Mouse (Mus musculus) kidney, adult 2 months (tissue): ENCODE measurements around the gene Capn5. TPM values are rescaled to one million over a fixed set of nuclear protein-coding genes. Genes with fewer than 3 reads are reported as not detected.

Experiments
- DNase-seq: peaks from one replicate; pipeline ENCODE4 v3.0.0; 2021
- H3K27ac ChIP-seq: fragments of 200-500 bp; 2 replicates; pipeline ENCODE4 v1.5.1; 2012; ENCODE audit warnings: low read depth, low read length, control low read depth, inconsistent platforms; ENCODE audit not compliant: insufficient read depth
- H3K27me3 ChIP-seq: fragments of 200-500 bp; replicated peaks from 2 replicates; pipeline ENCODE4 v1.6.1; 2012; ENCODE audit warnings: mild to moderate bottlenecking, moderate library complexity, low read length, inconsistent platforms; ENCODE audit not compliant: control insufficient read depth, insufficient read depth
- H3K36me3 ChIP-seq: fragments of 200-500 bp; 2 replicates; pipeline ENCODE4 v1.6.1; 2012; ENCODE audit warnings: mild to moderate bottlenecking, moderate library complexity, low read length, inconsistent platforms; ENCODE audit not compliant: control insufficient read depth, insufficient read depth
- H3K4me1 ChIP-seq: fragments of 200-500 bp; 2 replicates; pipeline ENCODE4 v1.6.1; 2011; ENCODE audit warnings: low read length; ENCODE audit not compliant: control insufficient read depth, insufficient read depth
- H3K4me3 ChIP-seq: fragments of 200-500 bp; 2 replicates; pipeline ENCODE4 v1.5.1; 2011; ENCODE audit warnings: mild to moderate bottlenecking, low read depth, low read length, control low read depth; ENCODE audit not compliant: insufficient read depth
- CTCF ChIP-seq: fragments of 200-500 bp; conservative IDR thresholded peaks from 2 replicates; pipeline ENCODE4 v1.5.1; 2011; ENCODE audit warnings: low read depth, mild to moderate bottlenecking, control low read depth, low read length, moderate library complexity, mixed read lengths; ENCODE audit not compliant: insufficient read depth, insufficient read length
- POLR2A ChIP-seq: fragments of 200-500 bp; IDR thresholded peaks from one replicate; pipeline ENCODE4 v1.6.1; 2011; ENCODE audit warnings: low read depth, low read length, control low read depth
- whole genome bisulfite sequencing: fragments of 180-500 bp; shearing (Covaris S2); methylation state at CpG from one replicate; pipeline ENCODE4 v1.1.7; 2018; 5-methylcytosine and 5-hydroxymethylcytosine counted together
- polyA plus RNA-seq: library from polyadenylated mRNA; depleted of rRNA; stranded (reverse); fragments of >200 nt; gene quantifications from 2 replicates; pipeline ENCODE4 v1.2.3, GENCODE M21; 2012; rRNA removed

The Capn5 gene
- 13.8 and 14.6 TPM in 2 replicates for polyA plus RNA-seq

DNA sequence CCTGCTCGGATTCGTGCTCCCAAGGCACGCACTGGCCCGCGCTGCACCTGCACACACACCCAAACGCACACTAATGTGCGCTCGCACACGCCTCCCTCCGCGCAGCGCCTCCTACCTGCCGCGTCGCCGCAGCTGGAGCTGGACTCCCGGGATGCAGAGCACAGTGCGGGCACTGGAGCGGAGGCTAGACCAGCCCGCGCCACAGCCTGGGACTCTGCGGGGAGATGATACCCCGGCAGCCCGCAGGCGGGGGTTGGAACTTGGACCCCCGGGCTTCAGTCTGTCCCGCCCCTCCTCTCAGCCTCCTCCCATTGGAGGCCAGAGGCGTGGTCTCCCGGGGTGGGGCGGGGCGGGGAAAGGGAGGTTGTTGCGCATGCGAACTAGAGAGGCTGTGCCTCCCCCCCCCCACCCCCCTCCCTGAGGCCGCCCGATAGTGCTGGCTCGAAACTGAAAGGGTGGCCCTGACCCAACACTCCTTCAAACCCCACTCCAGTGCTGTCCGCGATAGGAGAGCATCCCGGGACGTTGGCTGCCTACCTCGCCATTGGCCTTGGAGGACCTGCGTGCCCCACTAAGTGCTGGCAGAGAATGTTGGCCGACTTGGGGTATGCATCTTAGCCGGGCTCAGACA lies at the start of gene Capn5:
Capn5 (minus strand) TSS at position 346 of the 631 bp plus-strand sequence.
- TF ChIP-seq CTCF (peak; percentile 64), POLR2A (no peak)
- peak; percentile 74 for DNase-seq
- Histone ChIP-seq H3K27ac (peak within 1 kb of the TSS; percentile 93), H3K4me3 (peak within 1 kb of the TSS; percentile 88), H3K27me3 (no peaks in the 10 kb centered on the region), H3K36me3 (no peaks in the 10 kb centered on the region), H3K4me1 (peaks cover 9% of the 10 kb centered on the region)
- under 1% methylated on average over 38 of the region's 44 CpGs for whole genome bisulfite sequencing

DNA sequence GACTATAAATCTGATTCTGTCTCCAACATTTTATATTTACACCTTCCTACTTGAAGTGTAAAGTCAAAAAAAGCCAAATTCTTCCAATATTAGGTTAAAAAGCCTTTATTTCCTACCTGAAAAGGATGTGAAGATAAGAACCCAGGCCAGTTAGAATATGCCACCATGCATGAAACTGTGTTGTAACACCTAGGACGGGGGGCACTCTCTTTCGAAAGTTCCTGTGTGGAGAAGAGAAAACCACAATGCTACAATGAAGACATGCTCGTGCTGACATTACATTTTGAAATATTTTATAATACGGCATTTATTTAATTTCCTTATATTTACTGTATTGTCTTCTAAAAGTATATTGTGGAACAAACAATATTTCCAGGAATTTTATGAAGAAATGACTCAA lies 45.7 kb upstream of the Capn5 start:
- Histone ChIP-seq H3K4me3 (no peak overlapping the region), H3K27me3 (no peaks in the 10 kb centered on the region), H3K4me1 (no peaks in the 10 kb centered on the region), H3K27ac (no peak overlapping the region), H3K36me3 (no peaks in the 10 kb centered on the region; the same call in 1 of the 2 replicates)
- DNase-seq: no peak
- WGBS: 95% methylated on average over 4 of the region's 4 CpGs
- TF ChIP-seq POLR2A (no peak), CTCF (no peak)

DNA sequence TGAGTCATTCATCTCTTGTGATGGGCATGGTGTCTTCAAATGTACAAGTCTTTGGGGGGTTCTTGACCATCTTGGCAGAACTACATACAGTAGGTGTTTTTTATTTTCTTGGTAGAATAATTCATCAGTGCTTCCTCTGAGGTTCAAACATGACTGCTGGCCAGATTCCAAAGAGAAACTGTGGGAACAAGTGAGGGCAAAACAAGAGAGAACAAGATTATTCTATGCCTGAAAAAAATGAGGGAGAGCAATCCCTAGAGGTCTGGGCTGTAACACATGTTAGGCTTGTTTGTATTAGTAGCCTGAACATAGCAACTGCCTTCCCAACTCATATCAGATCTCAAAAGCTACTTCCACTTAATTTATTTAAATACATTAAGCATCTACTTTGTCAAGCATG lies 38.6 kb upstream of the Capn5 start:
- H3K4me1 ChIP-seq: no peaks in the 10 kb centered on the region
- no peaks in the 10 kb centered on the region for H3K36me3 ChIP-seq
- H3K27me3 ChIP-seq: no peaks in the 10 kb centered on the region
- no peak for DNase-seq
- TF ChIP-seq CTCF: no peak
- TF ChIP-seq POLR2A: no peak
- H3K4me3 ChIP-seq: no peak overlapping the region
- H3K27ac ChIP-seq: no peak overlapping the region

DNA sequence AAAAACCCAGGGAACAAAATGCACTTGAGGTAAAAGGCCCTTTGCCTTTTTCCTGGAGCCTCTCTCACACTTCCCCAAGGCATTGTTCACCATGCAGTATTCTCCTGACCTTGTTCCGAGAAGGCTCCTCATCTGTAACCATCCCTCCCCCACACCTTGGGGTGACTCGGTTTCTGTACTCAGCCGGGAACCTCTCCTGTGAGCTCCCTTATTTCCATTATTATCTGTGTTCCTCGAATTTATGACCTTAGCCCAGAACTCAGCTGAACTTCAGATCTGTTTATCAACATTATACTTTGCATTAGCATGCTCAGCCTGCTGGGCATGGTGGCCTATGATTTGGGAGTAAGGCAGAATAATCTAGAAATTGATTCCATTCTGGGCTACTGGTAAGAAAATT lies 24.9 kb upstream of the Capn5 start:
- DNase-seq: no peak
- H3K27me3 ChIP-seq: no peaks in the 10 kb centered on the region
- TF ChIP-seq CTCF (no peak), POLR2A (no peak)

DNA sequence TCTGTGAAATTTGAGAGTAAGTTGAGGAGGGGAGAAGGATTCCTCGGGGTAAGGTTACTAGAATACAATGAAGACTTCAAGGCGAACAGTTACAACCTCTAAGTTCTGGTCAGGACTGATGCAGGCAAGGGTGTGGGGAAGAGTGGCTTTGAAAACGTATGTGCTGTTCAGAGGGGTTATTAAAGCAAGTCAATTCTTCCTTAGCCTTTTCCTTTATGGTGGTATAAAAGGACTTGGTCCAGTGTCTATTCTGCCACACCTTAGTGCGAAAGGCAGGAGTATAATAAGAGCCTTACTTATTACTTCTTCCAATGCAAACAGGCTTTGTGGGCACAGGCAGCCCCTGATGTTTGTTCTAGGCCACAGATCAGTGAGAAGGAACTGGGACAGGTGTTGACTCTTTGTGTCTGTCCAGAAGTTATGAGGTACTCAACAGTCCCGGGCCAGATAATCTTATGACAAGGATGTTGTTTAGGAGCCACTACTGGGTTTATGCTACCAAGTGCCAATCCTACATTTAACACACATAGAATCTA lies 23.5 kb upstream of the Capn5 start:
- Histone ChIP-seq H3K27me3 (no peaks in the 10 kb centered on the region), H3K4me3 (no peak overlapping the region), H3K36me3 (no peaks in the 10 kb centered on the region), H3K4me1 (no peaks in the 10 kb centered on the region), H3K27ac (no peak overlapping the region)
- no peak for DNase-seq
- 79% methylated on average over 5 of the region's 5 CpGs for WGBS
- TF ChIP-seq CTCF (no peak), POLR2A (no peak)

More for the DNA sequence above, 24.9 kb upstream of the Capn5 start:
- 57% methylated on average over 4 of the region's 4 CpGs for WGBS
- H3K27ac ChIP-seq: no peak overlapping the region
- H3K4me3 ChIP-seq: no peak overlapping the region
- H3K36me3 ChIP-seq: no peaks in the 10 kb centered on the region
- no peaks in the 10 kb centered on the region for H3K4me1 ChIP-seq

DNA sequence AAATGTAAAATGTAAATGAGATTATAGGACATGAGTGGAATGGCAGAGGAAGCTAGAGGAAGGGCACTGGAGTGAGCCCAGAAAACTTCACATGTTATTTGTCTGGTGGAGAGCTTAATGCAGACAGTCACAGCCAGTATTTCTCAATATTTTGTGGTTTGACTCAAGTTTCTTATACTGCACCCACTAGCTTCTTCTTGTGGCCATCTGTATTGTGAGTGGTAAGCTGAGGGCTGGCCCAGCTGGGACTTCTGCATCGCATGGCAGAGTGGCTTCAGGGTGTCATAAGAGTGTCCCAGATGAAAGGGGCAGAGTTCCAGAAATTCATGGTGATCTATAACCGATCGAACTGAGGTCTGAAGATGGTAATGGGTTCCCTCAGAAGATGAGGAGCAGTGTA lies 22.3 kb upstream of the Capn5 start:
- DNase-seq: no peak
- Histone ChIP-seq H3K27ac (no peak overlapping the region), H3K36me3 (no peaks in the 10 kb centered on the region), H3K4me1 (no peaks in the 10 kb centered on the region), H3K4me3 (no peak overlapping the region), H3K27me3 (no peaks in the 10 kb centered on the region)
- WGBS: 89% methylated on average over 3 of the region's 3 CpGs
- TF ChIP-seq POLR2A: no peak

DNA sequence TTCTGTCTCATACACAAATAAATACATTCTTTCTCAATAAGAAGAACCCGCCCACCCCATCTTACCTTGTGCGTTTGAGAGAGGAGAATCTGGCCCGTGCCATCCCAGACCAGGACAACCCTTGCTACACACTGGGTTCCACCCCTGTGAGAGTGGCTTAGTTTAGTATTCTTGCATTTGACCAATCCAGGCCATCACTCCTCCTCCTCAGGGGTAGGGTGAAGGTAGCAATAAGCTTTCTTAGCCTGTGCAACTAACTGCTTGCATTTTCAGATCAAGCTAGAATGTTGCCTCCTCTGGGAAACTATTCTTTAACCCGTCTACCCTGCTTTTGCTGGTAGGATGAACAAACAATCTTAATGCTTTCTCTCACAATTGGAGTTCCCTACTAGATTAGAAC lies 21.3 kb upstream of the Capn5 start, which contains the start of gene B3gnt6:
B3gnt6 (minus strand) TSS at position 101 of the 400 bp plus-strand sequence.
- WGBS: 96% methylated on average over 4 of the region's 4 CpGs
- Histone ChIP-seq H3K27ac (no peak within 1 kb of the TSS), H3K27me3 (peaks cover under 1% of the 10 kb centered on the region; the same call in 1 of the 2 replicates), H3K4me3 (no peak within 1 kb of the TSS), H3K36me3 (no peaks in the 10 kb centered on the region), H3K4me1 (no peaks in the 10 kb centered on the region)
- no peak for TF ChIP-seq POLR2A
- TF ChIP-seq CTCF: no peak
- no peak for DNase-seq
